8 mouse cellular contexts compared by ENCODE assay signal in the genomic region with DNA sequence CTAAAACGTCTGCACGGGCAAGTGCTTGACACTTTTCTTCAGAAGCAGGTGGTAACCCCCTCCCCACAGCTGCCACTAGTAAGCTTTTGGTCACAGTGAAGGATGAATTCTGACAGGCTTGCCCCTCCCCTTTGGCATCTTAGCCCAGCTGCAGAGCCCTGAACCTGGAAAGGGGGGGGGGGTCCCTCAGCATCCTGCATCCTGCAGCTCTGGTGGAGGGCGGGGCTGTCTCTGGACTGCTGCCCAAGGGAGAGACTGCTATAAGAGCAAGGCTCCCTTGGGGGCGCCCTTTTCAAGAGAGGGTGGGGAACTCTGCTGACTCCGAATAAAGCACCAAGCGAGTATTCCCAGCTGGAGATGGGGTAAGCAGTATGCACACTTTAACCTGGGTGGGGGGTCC.
DNase-seq lines count a peak whose midpoint lies in the region; ATAC-seq lines count a peak whose summit lies in the region.

No protein-coding gene starts in this region.

- H3K4me2 ChIP-seq in hindbrain, embryonic 13.5 days: peak overlapping the region; percentile 54
- peak overlapping the region; percentile 66 for H3K4me2 ChIP-seq in neural tube, embryonic 12.5 days (replicated peaks)
- H3K4me2 ChIP-seq in intestine, embryonic 16.5 days (ENCODE audit: low read depth, low read length): no peak overlapping the region

- DNase-seq in kidney, postnatal 10 days: peak; percentile 34
- no peak for DNase-seq in kidney, adult 9 months
- DNase-seq in embryo, embryonic 10.5 days (ENCODE audit: low spot score): peak; percentile 42

- 0 out of 2 replicates have a peak overlapping the region, but pooled peaks have one; percentile 8 for H3K9ac ChIP-seq in hindbrain, embryonic 13.5 days
- no peak overlapping the region for H3K9ac ChIP-seq in neural tube, embryonic 12.5 days
- no peak overlapping the region for H3K9ac ChIP-seq in intestine, embryonic 16.5 days (ENCODE audit: low read depth, low read length)

- peak; percentile 21; the same call in 1 of the 2 replicates for ATAC-seq in hindbrain, embryonic 13.5 days (ENCODE audit: low FRiP score)
- ATAC-seq in neural tube, embryonic 12.5 days (ENCODE audit: low FRiP score, low read depth): peak; percentile 49
- no peak for ATAC-seq in activated CD4-positive, CD25-positive, alpha-beta regulatory T cell, adult 4 months
- ATAC-seq in megakaryocyte-erythroid progenitor cell, adult 5-6 weeks (replicated peaks; ENCODE audit: low FRiP score, low TSS enrichment, poor library complexity, severe bottlenecking): no peak
- ATAC-seq in intestine, embryonic 16.5 days: no peak

- H3K9me3 ChIP-seq in hindbrain, embryonic 13.5 days: no peaks in the 10 kb centered on the region
- H3K9me3 ChIP-seq in neural tube, embryonic 12.5 days: no peaks in the 10 kb centered on the region
- no peaks in the 10 kb centered on the region for H3K9me3 ChIP-seq in intestine, embryonic 16.5 days (ENCODE audit: control insufficient read depth, low read length)

- peak overlapping the region; percentile 55 for H3K4me3 ChIP-seq in hindbrain, embryonic 13.5 days
- no peak overlapping the region for H3K4me3 ChIP-seq in neural tube, embryonic 12.5 days
- H3K4me3 ChIP-seq in intestine, embryonic 16.5 days (ENCODE audit: low read length): no peak overlapping the region

- no peaks in the 10 kb centered on the region for H3K36me3 ChIP-seq in hindbrain, embryonic 13.5 days
- H3K36me3 ChIP-seq in neural tube, embryonic 12.5 days: no peaks in the 10 kb centered on the region
- H3K36me3 ChIP-seq in intestine, embryonic 16.5 days (ENCODE audit: control insufficient read depth, insufficient read depth, low read length): no peaks in the 10 kb centered on the region

- WGBS in hindbrain, embryonic 13.5 days: 20% methylated on average over 5 of the region's 6 CpGs
- whole genome bisulfite sequencing in neural tube, embryonic 12.5 days: 16% methylated on average over 6 of the region's 6 CpGs
- 18% methylated on average over 6 of the region's 6 CpGs for WGBS in intestine, embryonic 16.5 days

- no peak overlapping the region for H3K27ac ChIP-seq in hindbrain, embryonic 13.5 days
- H3K27ac ChIP-seq in neural tube, embryonic 12.5 days: no peak overlapping the region
- H3K27ac ChIP-seq in intestine, embryonic 16.5 days (ENCODE audit: low read length): no peak overlapping the region

- peaks cover 72% of the 10 kb centered on the region for H3K27me3 ChIP-seq in hindbrain, embryonic 13.5 days
- peaks cover 44% of the 10 kb centered on the region for H3K27me3 ChIP-seq in neural tube, embryonic 12.5 days (replicated peaks)
- H3K27me3 ChIP-seq in intestine, embryonic 16.5 days (replicated peaks; ENCODE audit: control insufficient read depth, insufficient read depth, low read length): peaks cover 41% of the 10 kb centered on the region

- peaks cover 3% of the 10 kb centered on the region; the same call in 1 of the 2 replicates for H3K4me1 ChIP-seq in hindbrain, embryonic 13.5 days (replicated peaks)
- 0 out of 2 replicates have a peak, but pooled peaks cover 7% of the 10 kb centered on the region for H3K4me1 ChIP-seq in neural tube, embryonic 12.5 days
- H3K4me1 ChIP-seq in intestine, embryonic 16.5 days (ENCODE audit: control insufficient read depth, insufficient read depth, low read length): no peaks in the 10 kb centered on the region

Comparison
In these comparisons a context has a peak if more than half of its experiments do, and no peak if none do; other contexts are left out.
1. ATAC-seq: peak in hindbrain, embryonic 13.5 days (single experiment) and neural tube, embryonic 12.5 days (single experiment); none in activated CD4-positive, CD25-positive, alpha-beta regulatory T cell, adult 4 months (single experiment), megakaryocyte-erythroid progenitor cell, adult 5-6 weeks (single experiment) and intestine, embryonic 16.5 days (single experiment).